Mouse (Mus musculus) ES-E14 (cell line): Measurements from ENCODE around the gene Treml4. TPM values are rescaled to one million over a fixed set of nuclear protein-coding genes. Genes with fewer than 3 reads are reported as not detected.

Experiments used
- DNase-seq: peaks from one replicate; pipeline ENCODE4 v3.0.0-alpha.2; 2013; ENCODE audit warnings: low read depth, low spot score
- H3K27ac ChIP-seq: 2 replicates; pipeline ENCODE4 v1.5.1; 2012; ENCODE audit warnings: low read depth, mild to moderate bottlenecking, low read length, moderate library complexity, mixed read lengths; ENCODE audit not compliant: poor library complexity, insufficient read depth, severe bottlenecking
- H3K36me3 ChIP-seq: 2 replicates; pipeline ENCODE4 v1.6.1; 2012; ENCODE audit warnings: mild to moderate bottlenecking, low read length, moderate library complexity, mixed read lengths; ENCODE audit not compliant: control insufficient read depth, poor library complexity, insufficient read depth, severe bottlenecking
- H3K4me1 ChIP-seq, 2 experiments: fragments of 150-350 bp in 1 of 2; sonication (generic) in 1 of 2; 2 replicates each; pipeline ENCODE4 v1.6.1; 2012; ENCODE audit warnings: low read length in 2 of 2, mild to moderate bottlenecking in 1 of 2, mixed read lengths in 1 of 2; ENCODE audit not compliant: control insufficient read depth in 2 of 2, insufficient read depth in 2 of 2, poor library complexity in 1 of 2
- H3K4me3 ChIP-seq, 2 experiments: fragments of 150-350 bp in 1 of 2; sonication (generic) in 1 of 2; 2 replicates each; pipeline ENCODE4 v1.5.1; 2012; ENCODE audit warnings: low read length in 2 of 2, low read depth in 1 of 2, mild to moderate bottlenecking in 1 of 2, mixed read lengths in 1 of 2; ENCODE audit not compliant: insufficient read depth in 1 of 2, poor library complexity in 1 of 2, severe bottlenecking in 1 of 2
- H3K9ac ChIP-seq: 2 replicates; pipeline ENCODE4 v1.6.1; 2012; ENCODE audit warnings: low read depth, mild to moderate bottlenecking, low read length, mixed read lengths; ENCODE audit not compliant: poor library complexity, insufficient read depth, severe bottlenecking
- H3K9me3 ChIP-seq: fragments of 150-350 bp; sonication (generic); 2 replicates; pipeline ENCODE4 v1.6.1; 2012; ENCODE audit warnings: low read depth, mild to moderate bottlenecking, low read length; ENCODE audit not compliant: control insufficient read depth, insufficient read depth
- CHD2 ChIP-seq: IDR thresholded peaks from 2 replicates; pipeline ENCODE4 v1.6.1; 2014; ENCODE audit warnings: mild to moderate bottlenecking, low read depth, low read length, inconsistent platforms
- HCFC1 ChIP-seq: IDR thresholded peaks from 2 replicates; pipeline ENCODE4 v1.6.1; 2012; ENCODE audit warnings: low read length, inconsistent platforms, borderline replicate concordance; ENCODE audit not compliant: insufficient read depth
- MAFK ChIP-seq: IDR thresholded peaks from 2 replicates; pipeline ENCODE4 v1.6.1; 2014; ENCODE audit warnings: mild to moderate bottlenecking, low read depth, low read length, inconsistent platforms; ENCODE audit not compliant: insufficient read depth
- ZC3H11A ChIP-seq: IDR thresholded peaks from 2 replicates; pipeline ENCODE4 v1.6.1; 2012; ENCODE audit warnings: low read depth, mild to moderate bottlenecking, inconsistent platforms, low read length, borderline replicate concordance
- ZNF384 ChIP-seq: IDR thresholded peaks from 2 replicates; pipeline ENCODE4 v1.6.1; 2012; ENCODE audit warnings: low read depth, low read length, inconsistent platforms
- in situ Hi-C, 2 experiments: fragments of 600-800 bp; cut with MboI; formaldehyde crosslinking; loops; one replicate each; pipeline ENCODE4 v1.15.1; 2025; ENCODE audit warnings: low sequenced_read_pairs in 2 of 2, inconsistent platforms in 1 of 2; ENCODE audit not compliant: unreplicated experiment in 2 of 2
- total RNA-seq: library from RNA; depleted of rRNA; stranded (reverse); fragments of 300-350 nt; gene quantifications from 2 replicates; pipeline ENCODE4 v1.2.3, GENCODE M21; 2012; rRNA removed

Gene Treml4
- 0.22 TPM in 1 of 2 replicates, not detected in the other for total RNA-seq

DNA sequence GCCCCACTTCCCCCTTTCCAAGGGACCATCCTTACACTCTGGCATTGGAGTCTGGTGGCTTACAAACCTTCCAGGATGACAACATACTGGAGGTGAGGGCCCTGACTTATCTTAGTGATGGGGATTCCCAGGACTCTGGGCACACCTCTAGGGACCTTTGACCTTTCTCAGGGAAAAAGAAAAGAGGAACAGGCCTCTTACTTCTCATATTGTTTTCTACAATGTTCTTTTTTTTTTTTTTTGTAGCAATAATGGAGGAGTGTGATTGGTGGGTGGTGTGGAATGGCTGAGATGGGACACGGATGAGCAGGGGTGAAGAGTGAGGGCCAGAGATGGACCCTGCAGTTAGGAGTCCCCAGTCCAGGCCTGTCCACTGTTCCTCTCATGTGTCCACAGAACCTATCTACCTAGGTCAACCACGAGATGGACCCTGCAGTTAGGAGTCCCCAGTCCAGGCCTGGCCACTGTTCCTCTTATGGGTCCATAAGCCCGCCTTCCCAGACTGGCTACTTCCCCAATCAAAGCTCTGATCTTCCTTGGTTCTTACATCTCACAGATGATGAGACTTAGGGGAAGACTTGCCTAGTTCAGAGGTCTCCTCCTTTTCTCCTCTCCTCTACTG is at the start of gene Treml4:
TSS of gene Treml4 (plus strand) at position 555 of the 622 bp plus-strand sequence.
- TF ChIP-seq MAFK = no peak
- no peak for TF ChIP-seq ZNF384
- TF ChIP-seq HCFC1 = no peak
- no peak for TF ChIP-seq ZC3H11A
- TF ChIP-seq CHD2 = no peak
- Histone ChIP-seq H3K4me1 (no peaks in the 10 kb centered on the region), H3K9ac (no peak within 1 kb of the TSS), H3K4me3 (no peak within 1 kb of the TSS), H3K27ac (no peak within 1 kb of the TSS), H3K36me3 (no peaks in the 10 kb centered on the region), H3K9me3 (no peaks in the 10 kb centered on the region)
- DNase-seq = no peak
- in situ Hi-C loops = no loop called here

- Histone ChIP-seq H3K9ac (no peak overlapping the region), H3K36me3 (no peaks in the 10 kb centered on the region), H3K9me3 (no peaks in the 10 kb centered on the region), H3K27ac (no peak overlapping the region), H3K4me3 (no peak overlapping the region), H3K4me1 (no peaks in the 10 kb centered on the region)
- in situ Hi-C loops = no loop called here
- DNase-seq = no peak
- no peak for TF ChIP-seq MAFK
- no peak for TF ChIP-seq ZC3H11A
- TF ChIP-seq CHD2 = no peak
- no peak for TF ChIP-seq ZNF384
- TF ChIP-seq HCFC1 = no peak
Observed at GRCm38 (mm10) chr17:48215429-48215828, 48.7 kb upstream of the Treml4 start.

- H3K36me3 ChIP-seq = no peaks in the 10 kb centered on the region
- in situ Hi-C loops = no loop called here
- H3K9me3 ChIP-seq = no peaks in the 10 kb centered on the region
- H3K27ac ChIP-seq = no peak overlapping the region
- no peak overlapping the region for H3K4me3 ChIP-seq
- H3K4me1 ChIP-seq = no peaks in the 10 kb centered on the region
- H3K9ac ChIP-seq = no peak overlapping the region
- DNase-seq = no peak
- TF ChIP-seq HCFC1 (no peak), MAFK (no peak), CHD2 (no peak), ZC3H11A (no peak), ZNF384 (no peak)
Observed at GRCm38 (mm10) chr17:48230680-48231079, 33.4 kb upstream of the Treml4 start.

DNA sequence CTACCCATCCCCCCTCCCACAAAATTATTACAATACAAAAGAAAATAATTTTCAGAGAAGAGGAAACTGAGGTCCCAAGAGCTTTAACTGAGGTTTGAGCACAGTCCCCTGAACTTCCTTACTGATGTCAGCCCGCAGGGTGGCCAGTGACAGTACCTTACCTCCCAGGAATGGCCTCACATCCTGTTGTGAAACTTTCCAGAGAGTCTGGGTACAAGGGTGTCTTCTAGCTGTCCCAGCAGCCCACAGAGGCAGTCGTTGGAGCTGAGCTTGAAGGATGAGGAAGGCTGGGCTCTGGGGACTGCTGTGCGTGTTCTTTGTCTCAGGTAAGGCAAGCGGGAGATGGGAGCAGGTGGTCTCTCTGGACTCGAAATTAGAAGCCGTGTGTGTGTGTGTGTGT is 31.6 kb upstream of the Treml4 start, which contains the start of gene Trem1:
TSS of gene Trem1 (plus strand) at position 251 of the 400 bp plus-strand sequence.
- Histone ChIP-seq H3K4me3 (no peak within 1 kb of the TSS), H3K36me3 (no peaks in the 10 kb centered on the region), H3K9me3 (no peaks in the 10 kb centered on the region), H3K4me1 (no peaks in the 10 kb centered on the region), H3K9ac (no peak within 1 kb of the TSS), H3K27ac (no peak within 1 kb of the TSS)
- in situ Hi-C loops = no loop called here
- DNase-seq = no peak
- TF ChIP-seq HCFC1 (no peak), ZC3H11A (no peak), CHD2 (no peak), ZNF384 (no peak), MAFK (no peak)

DNA sequence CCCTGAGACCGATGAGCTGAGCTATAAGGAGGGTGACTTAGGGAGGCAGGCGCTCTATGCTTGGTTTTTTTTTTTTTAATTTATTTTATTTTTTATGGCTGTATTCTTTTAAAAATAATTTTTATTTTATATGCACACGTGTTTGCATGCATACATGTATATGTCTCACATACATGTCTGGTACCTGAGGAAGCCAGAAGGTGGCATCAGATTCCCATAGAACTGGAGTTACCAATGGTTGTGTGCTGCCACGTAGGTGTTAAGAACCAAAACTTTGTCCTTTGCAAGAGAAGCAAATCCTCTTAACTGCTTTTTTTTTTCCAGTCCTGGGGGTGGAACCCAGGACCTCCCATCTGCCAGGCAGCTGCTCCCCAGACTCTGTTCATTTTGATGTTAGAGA is 30.3 kb upstream of the Treml4 start:
- TF ChIP-seq HCFC1 (no peak), ZC3H11A (no peak), CHD2 (no peak), ZNF384 (no peak), MAFK (no peak)
- no peak overlapping the region for H3K9ac ChIP-seq
- in situ Hi-C loops = no loop called here
- H3K9me3 ChIP-seq = no peaks in the 10 kb centered on the region
- no peak overlapping the region for H3K27ac ChIP-seq
- H3K36me3 ChIP-seq = no peaks in the 10 kb centered on the region
- H3K4me1 ChIP-seq = no peaks in the 10 kb centered on the region
- no peak overlapping the region for H3K4me3 ChIP-seq
- no peak for DNase-seq
